Mouse (Mus musculus) brain, embryonic 14.5 days (tissue): ENCODE measurements around the gene 1700017D01Rik.
"Not testable (repeated sequence)": the region's sequence is repeated elsewhere in the genome, so short reads cannot be mapped to it uniquely, and the experiment has no call there.

Source experiments
- CTCF ChIP-seq: fragments of 200-500 bp; IDR thresholded peaks from 2 replicates; pipeline ENCODE4 v1.5.1; 2012; ENCODE audit warnings: inconsistent platforms, mild to moderate bottlenecking, moderate library complexity, borderline replicate concordance; ENCODE audit not compliant: insufficient read depth, insufficient read length; ENCODE audit errors: extremely low read depth
- POLR2A ChIP-seq: fragments of 200-500 bp; IDR thresholded peaks from 2 replicates; pipeline ENCODE4 v1.6.1; 2012; ENCODE audit warnings: mild to moderate bottlenecking, inconsistent platforms, borderline replicate concordance; ENCODE audit not compliant: poor library complexity, insufficient read depth, insufficient read length, severe bottlenecking; ENCODE audit errors: extremely low read depth

DNA sequence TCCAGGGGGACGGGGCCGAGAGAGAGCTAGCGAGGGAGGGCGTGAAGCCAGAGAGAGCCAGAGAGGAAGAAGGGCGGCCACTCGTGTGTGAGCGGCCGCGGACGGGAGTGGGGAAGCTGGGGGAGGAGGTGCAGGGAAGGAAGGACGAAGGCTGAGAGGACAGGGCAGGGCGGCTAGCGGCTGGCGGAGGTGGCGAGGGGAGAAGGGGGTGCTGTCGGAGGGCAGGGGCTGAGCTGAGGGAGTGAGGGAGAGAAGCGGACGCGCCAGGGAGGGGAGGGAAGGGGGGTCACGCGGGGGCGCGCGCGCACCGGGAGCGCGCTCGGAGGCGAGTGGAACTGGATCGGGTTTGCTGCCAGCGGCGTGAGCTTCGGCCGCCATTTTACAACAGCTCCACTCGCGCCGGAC, 9.7 kb downstream of the 1700017D01Rik start:
- TF ChIP-seq CTCF, POLR2A: not testable (repeated sequence)
